Mouse (Mus musculus) spleen, embryonic (tissue): Measurements from ENCODE around the gene Dab1.

ENCODE experiments used
- CTCF ChIA-PET: fragments of 350-600 bp; sonication (Branson Sonifier 250); formaldehyde crosslinking; loops from one replicate; lab custom pipeline; 2022; lab: Charles Lee

The Dab1 gene

DNA sequence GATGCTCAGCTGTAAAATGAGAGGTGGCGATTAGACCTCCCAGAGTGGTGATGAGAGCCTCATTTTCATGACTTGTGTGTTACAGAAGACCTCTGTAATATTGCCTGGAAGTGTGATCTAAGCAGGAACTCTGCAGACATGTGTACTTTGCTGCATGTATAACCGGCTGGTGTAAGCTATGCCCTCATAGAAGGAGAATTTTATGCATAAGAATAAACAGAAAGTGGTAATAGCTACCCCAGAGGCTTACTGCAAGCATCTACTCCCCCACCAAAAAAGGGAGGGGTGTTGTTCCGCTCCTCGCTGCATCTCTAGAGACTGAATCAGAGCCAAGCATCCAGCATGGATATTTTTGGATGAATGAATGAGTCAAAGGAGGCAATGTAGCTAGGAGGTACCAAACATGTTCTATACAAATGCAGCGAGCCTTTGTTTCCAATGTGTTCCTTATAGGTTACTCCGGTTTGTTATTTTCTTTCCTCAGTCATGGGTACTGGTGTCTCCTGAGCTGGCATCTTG, 1104.4 kb downstream of the Dab1 start:
- CTCF ChIA-PET = no interaction called here

DNA sequence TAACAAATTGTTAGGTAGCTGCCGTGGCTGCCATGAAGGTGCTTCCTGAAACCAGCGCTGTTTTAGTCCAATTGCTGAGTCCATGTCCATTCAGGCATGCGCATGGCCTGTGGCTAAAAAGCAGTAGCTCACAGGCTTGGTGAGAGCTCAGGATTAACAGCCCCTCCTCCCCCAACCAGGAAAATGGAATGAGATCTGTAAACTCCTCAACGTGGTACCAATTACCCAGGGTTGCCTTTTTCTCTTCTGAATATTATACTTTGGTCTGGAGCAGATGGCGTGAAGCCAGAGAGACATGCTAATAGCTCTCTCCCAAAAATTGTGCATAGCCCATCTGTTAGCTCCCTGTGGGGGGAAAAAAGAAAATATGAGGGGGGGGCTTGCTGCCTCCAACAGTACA, 1105.1 kb downstream of the Dab1 start:
- CTCF ChIA-PET = no interaction called here

DNA sequence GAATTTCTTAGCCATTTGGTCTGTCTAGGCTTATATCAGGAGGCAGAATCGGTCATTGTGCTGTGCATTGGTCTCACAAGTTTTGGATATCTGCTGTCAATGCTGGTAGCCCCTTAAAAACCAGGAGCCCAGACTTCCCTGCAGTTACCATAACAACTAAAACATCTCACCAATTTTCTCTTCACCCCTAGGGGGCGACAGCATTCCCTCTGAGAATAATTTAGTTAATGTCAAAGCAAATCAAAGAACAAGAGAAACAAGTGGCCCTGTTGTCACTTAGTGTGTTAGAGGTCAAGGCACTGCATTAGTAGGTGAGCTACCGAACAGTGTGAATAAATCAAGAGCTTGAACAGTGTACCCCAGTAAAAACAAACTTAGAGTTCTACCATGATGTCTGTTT, 1106.5 kb downstream of the Dab1 start:
- CTCF ChIA-PET = no interaction called here

DNA sequence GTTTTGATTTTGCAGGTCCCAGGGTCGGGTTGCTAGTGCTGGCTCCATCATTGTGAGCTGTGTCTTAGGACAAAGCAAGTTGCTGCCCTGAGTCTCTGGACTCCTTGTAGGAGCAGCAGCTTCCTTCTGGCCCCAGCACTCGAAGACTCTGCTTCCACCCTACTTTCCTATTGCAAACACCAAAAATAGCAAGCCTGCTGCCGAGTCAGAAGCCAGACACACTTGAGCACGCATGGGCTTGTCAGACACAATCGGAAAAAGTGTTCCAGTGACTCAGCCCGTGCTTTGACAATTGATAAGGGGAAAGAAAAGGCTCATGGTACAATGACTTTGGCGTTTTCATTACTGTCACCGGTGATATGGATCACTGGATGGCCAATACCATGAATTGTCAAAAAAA, 1110.0 kb downstream of the Dab1 start:
- CTCF ChIA-PET = no interaction called here

DNA sequence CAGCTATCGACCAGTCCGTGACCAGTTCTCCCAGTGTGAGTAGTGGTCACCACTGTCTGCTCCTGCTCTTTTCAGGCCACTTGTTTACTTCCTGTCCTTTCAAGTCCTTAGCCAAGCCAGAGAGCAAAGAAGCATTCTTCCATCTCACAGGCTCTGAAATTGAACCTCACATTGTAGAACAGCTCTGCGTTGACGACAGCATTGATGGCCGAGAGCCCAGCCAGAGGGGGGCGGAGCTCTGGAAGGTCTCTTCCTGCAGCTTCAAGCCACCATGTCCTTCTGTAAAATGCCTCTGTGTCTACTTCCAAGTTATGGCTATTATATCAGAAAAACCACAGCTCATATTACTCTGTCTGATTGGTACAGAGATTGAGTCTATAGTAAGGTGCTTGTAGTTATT, 1127.3 kb downstream of the Dab1 start:
- CTCF ChIA-PET = no interaction called here

DNA sequence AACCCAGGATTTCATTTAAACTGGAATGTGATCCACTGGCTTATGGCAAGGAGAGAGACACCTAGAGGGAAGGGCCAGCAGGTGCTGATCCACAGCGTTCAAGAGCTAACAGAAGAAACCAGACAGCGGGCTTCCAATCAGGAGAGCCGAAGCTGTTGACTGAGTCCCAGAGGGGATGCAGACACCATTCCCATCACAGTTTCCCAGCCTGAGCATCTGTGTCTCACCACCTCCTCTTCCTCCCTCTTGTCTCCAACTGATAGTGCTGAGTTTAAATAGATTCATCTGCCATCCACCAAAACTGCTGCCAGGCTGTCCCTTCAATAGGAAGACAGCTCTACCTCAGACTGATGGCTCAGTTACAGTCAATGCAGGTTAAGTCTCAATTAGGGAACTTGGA, 1134.9 kb downstream of the Dab1 start:
- CTCF ChIA-PET = no interaction called here

DNA sequence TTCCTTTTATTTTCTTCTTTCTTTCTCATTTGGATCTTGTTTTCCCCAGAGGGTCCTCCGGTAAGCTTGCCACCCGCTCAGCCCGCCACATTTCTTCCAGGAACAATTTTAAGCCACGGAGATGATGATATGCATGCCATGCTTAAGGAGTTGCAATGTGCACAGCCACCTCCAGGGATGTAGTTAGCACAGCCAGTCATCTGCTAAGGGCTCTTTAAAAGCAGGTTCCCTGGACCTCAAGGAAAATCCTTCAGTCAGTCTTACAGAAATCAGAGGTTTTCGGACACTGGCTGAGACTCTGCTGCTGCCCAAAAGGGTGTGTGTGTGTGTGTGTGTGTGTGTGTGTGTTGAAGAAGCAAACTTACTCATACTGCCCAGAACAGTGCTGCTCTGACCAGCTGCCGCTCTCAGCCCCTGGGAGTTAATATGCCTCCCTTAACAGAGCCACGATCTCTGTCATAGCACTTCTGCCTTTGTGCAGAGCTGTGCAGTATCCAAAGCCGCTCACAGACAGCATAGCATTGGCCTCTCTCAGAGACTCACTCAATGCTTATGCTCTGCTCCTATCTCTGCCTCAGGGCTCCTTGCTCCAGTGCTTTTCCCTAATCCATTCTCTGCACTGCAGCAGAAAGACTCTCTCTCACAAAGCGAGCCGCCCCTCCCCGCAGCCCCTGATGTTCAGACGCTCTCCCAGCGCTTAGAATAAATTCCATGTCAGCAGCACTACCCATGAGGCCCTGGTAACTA, 1141.9 kb downstream of the Dab1 start:
- CTCF ChIA-PET = no interaction called here

DNA sequence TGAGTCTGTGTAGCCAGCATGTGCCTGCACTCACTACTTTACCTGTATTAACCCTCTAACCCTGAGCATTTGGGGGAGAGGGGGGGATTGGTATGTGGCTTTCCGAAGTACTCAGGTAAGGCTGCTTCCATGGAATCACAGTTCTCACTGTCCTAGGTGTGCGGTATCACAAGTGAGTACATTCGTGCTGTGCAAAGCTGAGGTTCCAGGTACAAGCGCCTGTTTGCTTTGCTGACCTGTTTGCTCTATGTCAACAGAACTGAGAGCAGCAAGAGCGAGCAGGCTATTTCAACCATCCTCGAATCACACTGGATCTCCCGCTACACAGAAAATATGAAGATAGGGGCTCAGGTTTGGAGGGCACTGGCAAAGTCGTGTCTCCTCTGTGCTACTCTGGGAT, 1146.9 kb downstream of the Dab1 start, which contains the start of gene C8b:
C8b (plus strand) TSS at position 253 of the 400 bp plus-strand sequence.
- CTCF ChIA-PET = no interaction called here

DNA sequence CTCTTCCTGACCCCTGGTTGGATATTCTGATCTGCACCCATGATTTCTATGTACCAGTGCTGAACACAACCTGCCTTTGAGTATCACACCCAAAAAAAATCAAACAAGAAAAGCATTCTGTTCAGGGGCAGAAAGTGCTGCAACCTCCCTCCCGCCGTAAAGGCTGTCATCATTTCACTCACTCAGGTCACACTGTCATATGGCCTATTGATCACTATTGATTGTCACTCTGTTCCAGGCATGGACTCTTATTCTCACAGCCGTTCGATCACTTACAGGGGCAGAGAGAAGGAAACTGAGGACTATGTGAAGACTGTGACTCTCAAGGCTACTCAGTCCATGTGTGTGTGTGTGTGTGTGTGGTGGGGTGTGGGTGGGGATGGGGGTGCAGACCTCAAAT, 1149.0 kb downstream of the Dab1 start:
- CTCF ChIA-PET = no interaction called here

DNA sequence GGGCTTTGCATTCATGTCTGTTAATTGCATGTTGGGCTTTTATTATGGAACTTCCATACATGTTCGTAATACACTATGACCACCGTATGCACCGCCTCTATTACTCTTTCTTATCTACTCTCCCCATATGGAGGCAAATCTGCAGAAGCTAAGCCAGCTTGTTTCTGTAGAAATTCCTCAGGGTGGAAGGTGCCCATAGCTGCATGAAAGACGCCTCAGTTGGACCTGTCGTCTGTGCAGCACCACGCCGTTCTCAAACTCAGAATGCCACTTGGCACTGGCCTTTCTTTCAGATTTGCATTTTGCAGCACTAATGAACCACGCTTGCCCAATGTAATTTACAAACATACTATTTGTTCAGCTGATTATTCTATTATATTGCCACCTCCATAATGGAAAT, 1150.4 kb downstream of the Dab1 start:
- CTCF ChIA-PET = no interaction called here

DNA sequence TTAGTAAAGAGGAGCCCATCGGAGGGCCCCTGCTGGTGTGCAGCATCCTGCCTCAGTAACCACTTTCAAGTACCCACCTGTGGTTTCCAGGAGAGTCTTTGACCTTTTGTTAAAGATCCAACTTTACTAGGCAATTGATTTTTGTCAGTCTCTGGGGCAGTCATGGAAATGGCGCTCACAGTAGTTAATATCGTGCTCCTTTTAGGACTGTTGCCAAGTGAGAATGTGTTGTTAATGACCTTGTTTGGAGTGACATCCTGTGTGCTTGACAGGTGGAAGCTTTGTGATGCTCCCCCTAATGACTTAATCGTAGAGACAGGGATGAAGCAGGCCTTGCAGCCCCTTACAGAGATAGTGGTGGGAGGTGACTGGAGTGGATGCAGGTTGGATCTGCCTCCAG, 1151.2 kb downstream of the Dab1 start:
- CTCF ChIA-PET = no interaction called here

DNA sequence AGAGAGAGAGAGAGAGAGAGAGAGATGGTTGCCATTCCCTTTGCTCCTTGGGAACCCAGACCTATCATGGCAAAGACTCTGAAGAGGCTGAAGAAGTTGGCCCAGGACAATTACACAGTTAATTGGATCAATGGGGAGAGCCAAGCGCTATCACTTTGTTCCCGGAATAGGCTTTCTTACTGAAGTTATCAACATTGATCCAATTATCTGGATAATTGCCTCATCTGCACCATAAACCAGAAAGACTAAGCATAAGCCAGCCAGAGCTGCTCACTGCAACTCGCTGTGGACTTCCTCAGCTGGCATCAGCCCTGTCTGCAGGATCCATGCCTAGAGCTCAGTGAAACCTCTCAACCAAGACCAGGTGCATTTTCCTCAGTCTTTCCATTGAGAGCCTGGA, 1156.4 kb downstream of the Dab1 start:
- CTCF ChIA-PET = no interaction called here

DNA sequence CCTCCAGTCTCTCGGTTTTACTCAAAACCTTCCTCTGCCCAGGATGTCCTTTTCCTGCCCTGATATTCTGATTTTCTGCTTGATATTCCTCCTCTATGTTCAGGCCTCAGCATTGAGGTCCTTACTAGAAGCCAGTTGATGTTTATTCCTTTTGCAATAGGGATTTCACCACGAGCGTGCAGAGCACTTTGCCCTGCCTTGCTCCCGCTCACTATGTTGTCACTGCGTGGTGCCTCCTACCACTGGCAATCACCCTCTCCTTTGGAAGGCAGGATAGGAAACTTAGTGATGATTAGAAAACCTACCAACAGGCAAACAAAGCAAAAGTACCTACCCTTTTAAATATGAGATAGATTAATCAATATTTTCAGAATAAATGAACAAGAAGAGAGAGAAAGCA, 1160.3 kb downstream of the Dab1 start:
- CTCF ChIA-PET = no interaction called here

DNA sequence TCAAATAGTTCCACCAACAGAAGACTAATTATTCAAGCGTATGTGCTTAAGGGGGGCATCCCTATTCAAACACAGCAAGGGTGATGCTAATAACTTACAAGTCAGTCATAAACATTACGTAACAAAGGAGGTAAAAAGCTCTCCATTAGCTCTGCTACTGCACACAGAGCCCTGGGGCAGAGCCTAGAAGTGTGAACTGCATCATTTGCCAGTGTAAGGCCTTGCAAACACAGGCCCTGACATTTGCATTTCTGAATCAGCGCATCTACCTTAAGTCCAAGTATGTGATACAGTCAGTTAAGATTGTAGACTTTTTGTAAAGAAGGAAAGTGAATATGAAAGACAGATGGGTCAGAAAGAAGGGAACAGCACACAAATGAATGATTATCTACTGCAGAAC, 1162.3 kb downstream of the Dab1 start:
- CTCF ChIA-PET = no interaction called here

DNA sequence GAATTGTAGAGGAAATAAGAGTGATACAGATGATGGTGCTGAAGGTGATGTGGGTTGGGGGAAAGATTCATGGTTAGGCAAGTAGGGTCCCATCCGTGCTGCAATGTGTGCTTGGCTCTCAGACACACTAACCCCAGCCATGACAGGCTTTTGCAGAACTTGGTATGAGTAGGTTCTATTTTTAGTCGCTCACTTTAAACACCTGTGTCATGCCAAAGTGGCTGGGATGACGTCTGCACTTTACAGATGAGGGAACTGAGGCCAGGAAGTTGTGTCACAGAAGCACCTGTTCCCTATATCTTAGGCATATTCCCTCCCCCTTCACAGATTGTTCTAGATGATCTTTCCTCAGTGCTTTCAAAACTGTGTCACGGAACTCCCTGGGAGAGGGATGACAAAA, 1163.2 kb downstream of the Dab1 start:
- CTCF ChIA-PET = no interaction called here

DNA sequence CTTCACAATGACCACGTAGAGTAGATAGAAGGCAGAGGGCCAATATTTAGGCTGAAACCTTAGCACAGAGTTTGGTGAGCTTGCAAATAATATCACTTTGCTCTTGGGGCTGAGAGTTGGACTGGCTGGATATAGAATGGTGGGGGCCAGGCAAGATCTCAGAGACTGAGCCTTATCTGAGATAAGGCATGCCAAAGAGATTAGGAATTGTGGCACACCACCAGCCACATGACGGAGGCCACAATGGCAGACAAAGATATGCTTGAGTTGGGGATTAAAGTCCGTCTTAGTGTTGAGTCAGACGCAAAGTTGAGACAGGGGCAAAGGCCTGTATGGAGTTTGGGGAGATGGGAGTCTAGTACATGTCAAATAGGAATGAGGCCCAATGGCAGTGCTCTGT, 1173.0 kb downstream of the Dab1 start:
- CTCF ChIA-PET = no interaction called here
